Mouse (Mus musculus) spleen, postnatal 10 days (tissue): Measurements from ENCODE around the gene Slc7a7.

ENCODE experiments used
- DNase-seq, 2 experiments: peaks; one replicate each; pipeline ENCODE4 v3.0.0; 2021 to 2022; ENCODE audit warnings: low spot score in 2 of 2

The Slc7a7 gene

DNA sequence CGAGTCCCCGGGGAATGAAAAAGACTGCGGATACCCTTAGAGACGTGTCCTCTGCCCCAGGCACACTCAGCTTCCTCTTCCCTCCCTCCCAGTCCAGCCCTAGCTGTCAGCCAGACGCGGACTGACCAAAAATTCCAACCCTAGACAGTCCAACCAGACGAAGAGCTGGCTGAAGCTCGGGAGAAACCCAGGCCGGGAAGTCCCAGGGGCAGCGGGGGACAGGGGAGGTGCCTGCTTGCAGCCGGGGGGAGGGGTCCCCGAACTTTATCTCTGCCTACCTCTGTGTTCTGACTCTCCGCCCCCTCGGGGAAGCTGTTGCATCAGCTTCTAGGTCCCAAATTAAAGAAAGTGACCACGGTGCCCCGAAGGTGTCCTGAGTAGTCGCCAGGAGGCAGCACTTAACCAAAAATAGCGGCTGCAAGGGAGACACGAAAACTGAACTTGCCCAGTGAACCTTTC, at the start of gene Slc7a7:
TSS of gene Slc7a7 (minus strand) at position 158 of the 459 bp plus-strand sequence.
- DNase-seq = peak in 1 of 2 experiments; percentile 72

DNA sequence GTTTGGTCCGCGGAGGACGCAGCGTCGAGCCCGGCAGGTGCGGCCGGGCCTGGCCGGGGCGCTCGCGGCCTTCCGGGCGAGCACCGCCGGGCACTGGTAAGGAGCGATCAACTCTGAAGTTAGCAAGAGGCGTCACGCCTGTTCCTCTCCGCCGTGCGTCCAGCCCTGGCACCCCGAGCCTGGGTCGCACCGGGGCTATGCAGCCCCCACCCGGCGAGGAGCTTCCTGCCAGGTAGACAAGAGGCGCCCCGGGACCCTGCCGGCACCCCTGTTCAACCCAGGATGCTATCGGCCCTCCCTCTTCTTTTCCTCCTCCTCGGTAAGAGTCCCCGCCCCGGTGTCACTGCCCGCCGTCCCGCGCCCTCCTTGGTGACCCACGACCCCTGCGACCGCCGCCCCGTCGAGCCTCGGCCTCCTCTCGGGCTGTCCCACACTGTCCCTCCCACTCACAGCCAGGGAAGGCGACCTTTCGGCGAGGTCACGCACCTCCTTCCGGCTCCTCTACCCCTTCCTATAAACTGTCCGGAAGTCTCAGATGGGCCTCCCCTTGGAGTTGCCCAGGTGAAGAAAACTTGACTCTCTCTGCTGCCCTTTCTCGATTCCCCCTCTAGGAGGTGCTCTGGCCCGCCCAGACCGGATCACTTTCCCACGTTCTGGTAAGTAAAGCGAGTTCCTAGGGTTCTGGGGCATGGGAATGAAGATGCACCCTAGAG, 46.9 kb upstream of the Slc7a7 start:
- peak in 1 of 2 experiments; percentile 82 for DNase-seq

DNA sequence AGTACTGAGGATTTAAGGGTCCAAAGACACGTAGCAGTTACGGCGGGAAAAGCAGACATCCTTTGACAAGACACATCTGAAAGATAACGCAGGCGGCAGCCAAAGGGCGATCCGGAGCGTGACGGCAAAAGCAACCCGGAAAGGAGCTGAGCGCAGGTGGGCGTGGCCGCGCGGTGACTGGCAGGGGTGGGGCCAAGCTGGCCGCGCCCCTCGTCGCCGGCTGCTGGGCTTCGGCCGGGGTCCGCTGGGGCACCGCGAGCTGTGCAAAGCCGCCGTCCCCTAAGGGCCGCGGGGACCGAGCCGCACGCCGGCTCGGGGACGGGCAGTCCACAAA, 46.3 kb upstream of the Slc7a7 start, which contains the start of gene Lrp10:
TSS of gene Lrp10 (plus strand) at position 179 of the 334 bp plus-strand sequence.
- peak; percentile 95 to 96 for DNase-seq

DNA sequence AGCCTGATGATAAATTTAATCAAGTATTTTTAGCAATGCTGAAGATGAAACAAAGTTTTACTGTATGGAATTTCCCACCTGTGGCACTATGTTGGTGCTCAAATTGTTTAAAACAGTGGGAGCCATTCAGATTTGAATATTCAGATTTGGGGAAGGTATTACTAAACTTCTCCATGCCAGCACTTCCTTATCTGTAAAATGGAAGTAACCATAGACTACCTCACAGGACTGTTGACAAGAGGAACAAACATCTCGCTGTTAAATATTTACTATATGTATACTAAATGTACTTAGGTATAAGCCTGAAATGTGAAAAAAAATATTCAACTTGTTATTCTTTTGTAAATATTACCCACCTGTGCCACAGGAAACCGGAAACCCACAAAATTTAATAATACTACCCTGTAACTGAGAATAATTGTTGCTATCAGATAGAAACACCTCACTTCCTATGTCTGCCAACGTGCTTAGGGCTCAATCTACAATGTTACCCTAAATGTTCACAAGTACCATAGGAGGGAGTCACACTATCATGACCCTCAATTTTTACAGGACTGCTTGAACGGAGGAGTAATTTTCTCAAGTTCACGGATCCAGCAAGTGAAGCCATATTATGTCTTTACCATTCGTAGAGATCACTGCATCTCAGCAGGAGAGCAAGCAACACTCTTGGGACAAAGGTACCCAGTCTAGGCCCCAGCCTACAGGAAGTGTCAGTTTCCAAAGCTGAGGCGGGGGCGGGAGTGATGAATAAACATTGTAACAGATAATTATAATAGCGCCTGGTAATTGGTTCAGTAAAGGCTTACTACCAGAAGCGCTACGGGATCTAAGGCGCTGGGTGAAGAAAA, 45.8 kb upstream of the Slc7a7 start:
- no peak for DNase-seq

DNA sequence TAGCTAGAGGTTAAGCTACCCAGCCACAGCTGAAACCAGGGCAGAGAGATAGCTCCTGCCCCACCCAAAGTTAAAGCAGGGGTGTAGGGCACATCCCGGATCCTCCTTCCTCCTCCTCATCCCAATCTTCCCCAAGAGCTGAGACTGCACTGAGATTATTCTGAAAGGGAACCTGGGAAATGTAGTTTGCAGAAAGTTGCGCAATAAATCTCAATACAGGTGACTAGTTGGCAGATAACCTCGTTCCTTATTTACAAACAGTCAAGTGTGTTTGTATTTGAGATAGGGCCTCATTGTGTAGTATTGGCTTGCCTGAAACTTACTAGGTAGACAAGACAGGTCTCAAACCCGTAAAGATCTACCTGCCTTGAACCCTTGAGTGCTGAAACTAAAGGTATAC, 44.6 kb upstream of the Slc7a7 start:
- DNase-seq = no peak

DNA sequence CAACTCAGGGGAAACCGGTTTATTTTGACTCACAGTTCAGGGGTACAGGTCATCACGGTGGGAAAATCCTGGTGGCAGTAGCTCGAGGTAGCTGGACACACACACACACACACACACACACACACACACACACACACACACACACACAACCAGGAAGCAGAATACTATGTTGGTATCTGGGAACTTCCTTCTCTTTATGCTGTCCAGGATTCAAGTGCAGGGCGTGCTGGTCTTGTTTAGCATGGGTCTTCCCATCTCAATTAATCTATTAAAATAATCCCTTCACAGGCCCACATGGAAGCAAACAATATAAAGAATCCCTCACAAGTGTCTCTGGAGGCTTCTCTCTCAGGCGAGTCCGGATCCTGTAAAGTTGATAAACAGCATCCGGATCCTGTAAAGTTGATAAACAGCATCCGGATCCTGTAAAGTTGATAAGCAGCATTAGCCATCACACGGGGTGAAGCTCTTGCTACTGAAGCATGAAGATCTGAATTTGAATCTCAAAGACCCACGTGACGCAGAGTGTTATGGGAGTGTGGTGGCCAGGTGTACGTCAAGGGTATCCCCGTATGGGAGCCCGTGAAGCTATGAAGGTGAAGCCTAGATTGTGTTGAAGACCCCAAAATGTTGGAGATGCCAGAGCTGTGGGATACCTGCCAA, 40.5 kb upstream of the Slc7a7 start:
- no peak for DNase-seq

DNA sequence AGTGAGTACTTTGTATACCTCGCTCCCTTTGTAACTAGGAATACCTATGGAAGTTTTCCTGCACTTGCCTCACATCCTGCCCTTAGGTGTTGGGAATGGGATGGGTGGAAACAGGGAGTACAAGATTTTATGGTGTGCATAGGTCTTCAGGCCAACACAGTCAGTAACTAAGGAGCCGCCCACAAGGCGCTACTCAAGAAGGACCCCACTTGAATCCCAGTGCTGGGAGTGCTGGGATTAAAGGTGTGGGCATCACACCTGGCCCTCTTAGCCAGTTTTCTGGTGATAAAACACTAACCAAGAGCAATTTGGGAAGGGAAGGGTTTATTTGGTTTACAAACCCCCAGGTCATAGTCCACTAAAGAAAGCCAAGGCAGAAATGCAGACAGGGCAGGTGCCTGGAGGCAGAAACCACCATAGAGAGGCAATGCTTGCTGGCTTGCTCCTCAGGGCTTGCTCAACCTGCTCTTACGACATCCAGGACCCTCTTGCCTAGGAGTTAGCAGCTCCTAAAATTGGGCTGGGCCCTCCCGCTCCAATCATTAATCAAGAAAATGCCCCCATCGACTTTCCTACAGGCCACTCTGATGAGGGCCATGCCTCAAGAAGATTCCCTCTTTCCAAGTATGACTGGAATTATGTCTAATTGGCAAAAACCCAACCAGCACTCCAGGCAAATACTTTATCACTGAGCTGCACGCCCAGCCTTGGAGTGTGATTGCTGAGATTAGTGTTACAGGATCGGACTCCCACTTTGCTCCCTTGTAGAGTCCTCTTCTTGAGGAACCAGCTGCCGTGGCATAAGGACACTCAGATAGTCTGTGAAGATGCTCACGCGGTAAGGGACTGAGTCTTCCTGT, 37.3 kb upstream of the Slc7a7 start:
- no peak for DNase-seq

DNA sequence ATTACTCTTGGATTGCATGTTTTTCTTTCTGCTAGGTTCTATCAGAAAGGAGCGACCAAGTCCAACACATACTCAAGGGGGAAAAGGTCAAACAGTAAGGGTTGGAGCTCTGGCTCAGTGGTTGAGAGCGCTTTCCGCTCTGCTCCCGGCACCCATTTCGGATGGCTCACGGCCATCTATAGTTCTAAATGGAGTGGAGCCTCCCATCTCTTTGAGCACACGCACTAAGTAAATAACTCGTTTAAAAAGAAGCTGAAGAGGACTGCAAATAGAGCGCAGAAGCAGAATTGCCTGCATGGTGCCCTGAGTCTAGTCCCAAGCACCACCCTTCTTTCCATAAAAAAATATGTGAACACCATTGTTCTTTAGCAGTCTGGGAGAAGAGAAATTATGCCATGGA, 36.0 kb upstream of the Slc7a7 start:
- DNase-seq = no peak

DNA sequence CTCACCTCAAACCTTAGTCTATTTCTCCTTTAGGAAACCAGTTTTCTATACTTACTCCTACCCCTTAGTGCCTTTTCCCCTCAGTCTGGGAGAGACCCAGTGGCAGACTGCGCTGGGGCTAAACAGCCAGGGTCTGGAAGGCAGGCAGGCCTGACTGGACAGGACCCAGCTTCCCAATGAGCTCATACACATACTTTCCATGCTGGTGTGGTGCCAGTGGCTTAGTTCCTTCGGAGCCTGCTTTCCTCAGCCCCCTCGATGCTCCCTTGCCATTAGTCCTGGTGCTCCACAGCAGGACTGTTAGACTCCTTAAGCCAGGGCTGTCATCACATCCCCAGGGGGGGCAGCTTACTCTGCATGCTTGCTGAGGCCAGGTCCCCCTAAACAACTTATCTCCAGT, 27.9 kb upstream of the Slc7a7 start:
- DNase-seq = no peak

DNA sequence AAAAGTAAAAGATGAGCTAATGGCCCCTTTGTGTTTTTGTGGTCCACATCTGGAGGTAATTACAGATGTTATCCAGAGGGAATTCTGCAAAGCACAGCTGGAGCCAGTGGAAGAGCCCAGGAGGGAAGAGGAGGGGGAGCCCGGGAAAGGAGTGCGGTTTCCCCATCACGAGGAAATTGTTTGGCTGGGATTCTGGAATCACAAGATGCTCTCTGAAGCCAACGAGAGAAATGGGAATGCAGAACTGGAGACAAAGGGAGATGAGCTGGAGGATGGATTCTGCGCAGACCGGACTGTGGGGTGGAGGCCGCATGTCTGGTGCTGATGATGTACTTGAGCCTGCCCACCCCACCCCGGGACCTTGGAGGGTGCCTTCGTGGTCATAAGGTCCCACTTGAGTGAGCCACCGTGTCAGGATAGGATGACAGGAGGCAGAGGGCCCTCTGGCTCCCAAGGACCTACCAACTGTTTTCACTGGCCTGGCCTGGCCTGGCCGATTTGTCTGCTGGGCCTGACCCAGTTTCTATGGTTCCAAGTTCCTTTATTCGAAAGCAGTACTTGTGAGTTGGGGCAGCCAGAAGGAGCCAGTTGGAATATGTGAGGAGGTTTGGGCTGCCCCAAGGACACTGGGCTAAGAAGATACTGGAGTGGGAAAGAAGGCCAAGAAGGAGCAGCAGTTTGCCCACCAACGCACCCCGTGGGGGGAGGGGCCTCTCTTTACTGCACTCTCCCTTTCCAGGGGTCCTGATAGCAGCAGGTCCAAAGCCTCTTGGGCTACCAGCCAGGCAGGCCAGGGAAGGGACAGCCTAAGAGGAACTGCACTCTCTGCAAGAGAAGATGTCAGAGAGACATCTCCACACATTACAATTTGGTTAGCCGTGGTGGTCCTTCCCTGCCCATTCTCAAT, 26.4 kb upstream of the Slc7a7 start:
- DNase-seq = no peak

DNA sequence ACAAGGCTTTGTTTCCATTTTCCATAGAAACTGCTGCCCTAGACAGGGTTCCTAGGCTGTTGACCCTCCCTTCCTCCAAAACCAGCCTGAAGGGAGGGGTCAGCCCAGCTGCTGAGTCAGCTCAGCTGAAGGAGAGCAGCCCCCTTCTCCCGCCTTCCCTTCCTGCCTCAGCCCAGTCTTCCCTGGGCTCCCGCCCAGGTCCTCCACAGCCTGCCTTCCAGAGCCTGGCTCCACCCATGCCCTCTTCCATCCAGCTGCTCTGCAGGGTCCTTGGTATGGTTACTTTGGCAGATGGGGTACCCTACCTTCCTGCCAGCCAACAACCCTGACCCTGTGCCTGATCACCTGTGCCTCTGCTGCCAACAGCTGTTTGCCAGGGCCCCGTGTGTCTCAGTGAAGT, 25.6 kb upstream of the Slc7a7 start:
- DNase-seq = no peak

DNA sequence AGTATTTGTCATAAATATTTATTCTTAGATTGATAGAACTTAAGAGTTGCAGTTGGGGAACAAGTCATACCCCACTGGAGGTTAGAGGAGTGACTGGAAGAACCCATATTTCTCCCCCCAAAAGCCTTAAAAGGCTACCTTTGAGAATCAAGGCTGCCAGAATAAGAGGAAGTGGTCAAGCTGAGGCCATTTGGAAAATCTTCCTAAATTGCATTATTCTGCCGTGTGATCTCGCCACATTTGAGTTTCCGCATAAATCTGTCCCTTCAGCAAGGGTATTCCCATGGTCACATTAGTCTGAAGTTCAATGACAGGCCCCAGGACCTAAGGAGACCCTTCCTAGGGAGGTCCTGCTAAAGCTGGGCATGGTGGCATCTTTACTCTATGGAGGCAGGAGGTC, 25.0 kb upstream of the Slc7a7 start:
- no peak for DNase-seq

DNA sequence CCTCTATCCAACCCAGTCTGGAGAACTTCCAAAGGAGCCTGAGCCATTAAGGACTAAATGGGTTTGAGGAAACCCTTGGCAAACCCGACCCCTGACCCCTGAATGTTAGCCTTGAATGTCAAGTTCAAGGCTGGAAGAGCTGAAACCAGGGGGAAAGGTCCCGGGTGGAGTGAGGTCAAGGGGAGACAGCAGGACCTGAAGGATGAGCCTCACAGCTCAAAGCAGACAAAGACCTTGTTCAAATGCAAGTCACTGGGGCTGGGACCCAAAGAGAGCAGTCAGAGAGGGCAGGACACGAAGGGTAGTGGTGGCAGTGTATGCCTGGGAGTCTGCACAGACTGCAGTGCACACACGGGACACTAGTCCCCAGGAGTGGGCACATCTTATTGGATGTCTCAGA, 23.8 kb upstream of the Slc7a7 start:
- no peak for DNase-seq

DNA sequence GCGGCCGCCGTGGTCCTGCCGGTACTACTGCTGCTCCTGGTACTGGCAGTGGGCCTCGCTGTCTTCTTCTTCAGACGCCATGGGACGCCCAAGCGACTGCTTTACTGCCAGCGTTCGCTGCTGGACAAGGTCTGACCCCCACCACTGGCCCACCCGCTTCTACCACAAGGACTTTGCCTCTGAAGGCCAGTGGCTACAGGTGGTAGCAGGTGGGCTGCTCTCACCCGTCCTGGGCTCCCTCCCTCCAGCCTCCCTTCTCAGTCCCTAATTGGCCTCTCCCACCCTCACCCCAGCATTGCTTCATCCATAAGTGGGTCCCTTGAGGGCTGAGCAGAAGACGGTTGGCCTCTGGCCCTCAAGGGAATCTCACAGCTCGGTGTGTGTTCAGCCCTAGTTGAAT, 23.0 kb upstream of the Slc7a7 start:
- no peak for DNase-seq

DNA sequence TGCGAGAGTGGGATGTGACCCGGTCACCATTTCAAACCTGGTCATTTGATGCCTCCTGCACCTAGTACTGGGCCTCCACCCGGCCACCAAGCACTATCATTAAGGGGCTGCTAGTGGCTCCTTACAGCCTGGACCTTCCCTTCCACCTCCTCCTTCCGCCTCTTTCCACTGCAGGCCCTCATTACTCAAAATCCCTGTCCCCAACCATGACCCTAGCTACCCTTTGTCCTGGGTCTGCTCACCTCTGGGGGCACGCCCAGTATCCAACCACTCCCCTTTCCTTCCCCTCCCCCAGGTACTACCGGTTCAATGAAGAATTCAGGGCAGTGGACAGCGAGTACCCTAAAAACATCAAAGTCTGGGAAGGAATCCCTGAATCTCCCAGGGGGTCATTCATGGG, 22.0 kb upstream of the Slc7a7 start:
- no peak for DNase-seq

DNA sequence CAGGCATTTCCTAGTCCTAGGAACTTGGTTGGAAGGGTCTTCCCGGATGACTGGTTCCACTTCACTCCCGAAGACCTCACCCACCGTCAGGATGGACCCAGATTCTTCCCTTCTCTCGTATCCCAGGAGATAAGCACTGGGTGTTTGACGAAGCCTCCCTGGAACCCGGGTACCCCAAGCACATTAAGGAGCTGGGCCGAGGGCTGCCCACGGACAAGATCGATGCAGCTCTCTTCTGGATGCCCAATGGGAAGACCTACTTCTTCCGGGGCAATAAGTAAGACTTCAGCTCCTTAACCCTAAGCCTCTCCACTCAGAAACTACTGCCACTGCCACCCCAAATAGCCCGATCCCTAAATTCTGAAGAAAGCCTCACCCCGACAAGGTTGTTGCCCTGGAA, 21.6 kb upstream of the Slc7a7 start:
- no peak for DNase-seq

DNA sequence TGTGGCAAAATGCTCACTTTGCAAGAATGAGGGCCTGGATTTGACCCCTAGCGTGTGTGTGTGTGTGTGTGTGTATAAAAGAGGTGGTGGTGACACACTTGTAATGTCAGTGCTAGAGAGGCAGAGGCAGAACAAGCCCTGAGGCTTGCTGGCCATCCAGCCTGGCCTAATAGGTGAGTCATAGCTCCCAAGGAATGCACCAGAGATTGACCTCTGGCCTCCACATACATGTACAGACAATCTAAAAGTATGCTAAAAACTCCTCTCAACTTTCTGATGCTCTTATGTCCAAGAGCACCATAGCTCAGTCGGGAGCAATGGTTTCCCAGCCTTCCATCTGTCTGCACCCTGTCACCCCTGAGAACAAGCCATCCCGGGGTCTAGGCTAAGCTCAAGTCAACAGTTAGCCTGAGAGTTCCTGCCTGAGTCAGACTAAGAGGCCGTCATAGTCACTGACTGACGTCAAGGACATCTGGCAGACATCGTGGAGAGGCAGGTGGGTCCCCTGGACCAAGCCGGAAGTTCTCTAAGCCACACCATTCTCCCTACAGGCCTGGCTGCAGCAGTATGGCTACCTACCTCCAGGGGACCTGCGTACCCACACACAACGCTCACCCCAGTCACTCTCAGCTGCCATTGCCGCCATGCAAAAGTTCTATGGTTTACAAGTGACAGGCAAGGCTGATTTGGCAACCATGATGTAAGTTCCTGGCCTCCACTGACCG, 17.8 kb upstream of the Slc7a7 start:
- no peak for DNase-seq

DNA sequence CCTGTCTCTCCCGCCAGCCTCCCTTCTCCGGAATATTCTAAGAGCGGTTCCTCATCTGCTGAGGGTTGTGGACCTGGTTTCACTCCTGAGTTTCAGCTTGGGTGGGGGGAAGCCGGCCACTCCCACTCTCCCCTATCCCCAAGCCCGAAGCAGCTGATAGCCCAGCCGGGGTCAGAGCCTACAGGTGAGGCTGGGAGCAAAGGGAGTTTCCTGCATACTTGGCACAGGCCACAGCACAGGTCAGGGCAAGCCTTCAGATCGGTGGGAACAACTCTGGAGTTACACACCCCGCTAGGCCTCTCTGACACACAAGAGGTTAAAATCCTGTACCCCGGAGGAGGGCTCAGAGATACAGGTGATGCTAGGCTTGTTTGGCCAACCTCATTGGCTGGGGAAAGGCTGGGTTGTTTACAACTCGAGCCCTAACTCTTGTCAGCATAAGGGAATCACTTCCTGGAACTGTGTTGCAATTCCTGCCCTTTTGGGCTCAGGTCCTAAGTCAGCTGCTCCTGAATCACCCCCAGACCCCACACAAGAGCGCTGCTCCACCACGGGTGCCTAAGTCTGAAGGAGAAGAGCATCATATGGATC, 16.5 kb upstream of the Slc7a7 start:
- no peak for DNase-seq
